Mouse (Mus musculus) NIH3T3 (cell line): ENCODE results near the gene Ints14.

ENCODE experiments used
- DNase-seq: peaks from one replicate; pipeline ENCODE4 v3.0.0-alpha.2; 2012; ENCODE audit warnings: low read depth

The Ints14 gene

GRCm38 (mm10) chr9:64960117-64960977, at the start of gene Ints14:
Gene Ints14, plus strand, starts transcription at chr9:64960905.
- peak; percentile 97 for DNase-seq

- no peak for DNase-seq
These were observed 47.3 kb upstream of the Ints14 start for GRCm38 (mm10) chr9:64913406-64913805.

- no peak for DNase-seq
These were observed 46.7 kb upstream of the Ints14 start for GRCm38 (mm10) chr9:64913973-64914372.

GRCm38 (mm10) chr9:64914629-64915028, 46.1 kb upstream of the Ints14 start:
- DNase-seq, result no peak

- DNase-seq, result no peak
These were observed 42.1 kb upstream of the Ints14 start for GRCm38 (mm10) chr9:64918560-64918959.

GRCm38 (mm10) chr9:64925771-64926170, 34.9 kb upstream of the Ints14 start:
- peak; percentile 63 for DNase-seq

- DNase-seq, result peak; percentile 97
These were observed 34.3 kb upstream of the Ints14 start for GRCm38 (mm10) chr9:64926201-64926991.

- DNase-seq, result no peak
These were observed 30.4 kb upstream of the Ints14 start for GRCm38 (mm10) chr9:64930256-64930655.

- no peak for DNase-seq
These were observed 28.7 kb upstream of the Ints14 start for GRCm38 (mm10) chr9:64931751-64932610.

GRCm38 (mm10) chr9:64934015-64934754, 26.5 kb upstream of the Ints14 start:
- DNase-seq, result no peak

- DNase-seq, result peak; percentile 83
These were observed 24.2 kb upstream of the Ints14 start for GRCm38 (mm10) chr9:64936508-64936907.

- no peak for DNase-seq
These were observed 23.2 kb upstream of the Ints14 start for GRCm38 (mm10) chr9:64937491-64937890.

GRCm38 (mm10) chr9:64938535-64938934, 22.2 kb upstream of the Ints14 start:
- no peak for DNase-seq

GRCm38 (mm10) chr9:64939281-64939680, 21.4 kb upstream of the Ints14 start:
- DNase-seq, result peak; percentile 93

GRCm38 (mm10) chr9:64939790-64940189, 20.9 kb upstream of the Ints14 start:
- peak; percentile 61 for DNase-seq

- DNase-seq, result no peak
These were observed 19.9 kb upstream of the Ints14 start for GRCm38 (mm10) chr9:64940731-64941346.

- DNase-seq, result no peak
These were observed 19.1 kb upstream of the Ints14 start for GRCm38 (mm10) chr9:64941650-64942049.

- DNase-seq, result no peak
These were observed 16.7 kb upstream of the Ints14 start for GRCm38 (mm10) chr9:64943997-64944396.

- no peak for DNase-seq
These were observed 13.1 kb upstream of the Ints14 start for GRCm38 (mm10) chr9:64947483-64948095.

GRCm38 (mm10) chr9:64951161-64951657, 9.5 kb upstream of the Ints14 start, which contains the start of gene Slc24a1:
Gene Slc24a1, minus strand, starts transcription at chr9:64951607.
- no peak for DNase-seq
